Mouse (Mus musculus) frontal cortex, postnatal 25 days (tissue): Measurements from ENCODE around the gene Ndufa8.
A peak's percentile ranks its signal among the peaks of the same experiment; 100 is the strongest.

Source experiments
- DNase-seq, 2 experiments: peaks; one replicate each; pipeline ENCODE4 v3.0.0; 2022; ENCODE audit warnings: low spot score in 2 of 2

The Ndufa8 gene

DNA sequence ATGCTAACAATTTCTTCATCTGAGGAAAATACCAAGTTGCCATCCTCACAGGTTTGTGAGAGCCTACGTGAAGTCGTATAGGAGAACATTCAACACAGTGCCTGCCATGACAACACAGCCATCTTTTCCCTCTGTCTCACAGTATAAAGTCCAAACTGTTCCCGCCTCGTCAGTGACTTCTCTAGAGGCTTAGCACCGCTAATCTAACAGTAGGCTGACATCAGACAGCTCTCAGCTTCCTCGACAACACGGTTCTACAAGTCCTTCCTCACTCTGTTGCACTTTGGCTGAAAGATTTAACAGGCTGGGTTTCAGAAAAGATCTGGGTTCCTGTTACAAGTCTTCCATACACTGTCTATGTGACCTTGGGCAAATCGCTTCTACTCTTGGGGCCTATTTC lies 1.0 kb downstream of the Ndufa8 start:
- no peak for DNase-seq

DNA sequence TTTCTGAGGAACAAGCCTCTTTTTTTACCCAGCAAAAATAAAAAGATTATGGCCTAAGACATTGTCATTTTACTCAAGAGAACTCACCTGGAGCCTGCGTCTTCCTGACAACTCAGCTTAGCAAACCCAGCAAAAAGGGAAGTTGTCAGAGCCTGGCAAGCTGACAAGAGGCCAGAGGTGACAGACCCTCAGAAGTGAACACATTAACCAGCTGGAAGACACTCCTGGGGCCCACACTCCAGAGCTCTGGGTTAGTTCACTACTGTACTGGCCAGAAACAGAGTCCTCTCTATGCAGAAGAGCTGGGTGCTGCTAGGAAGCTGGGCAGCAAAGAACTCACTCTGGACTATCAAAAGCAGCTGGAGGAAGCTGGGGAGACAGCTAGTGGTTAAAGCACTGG lies 8.3 kb downstream of the Ndufa8 start:
- DNase-seq = no peak

DNA sequence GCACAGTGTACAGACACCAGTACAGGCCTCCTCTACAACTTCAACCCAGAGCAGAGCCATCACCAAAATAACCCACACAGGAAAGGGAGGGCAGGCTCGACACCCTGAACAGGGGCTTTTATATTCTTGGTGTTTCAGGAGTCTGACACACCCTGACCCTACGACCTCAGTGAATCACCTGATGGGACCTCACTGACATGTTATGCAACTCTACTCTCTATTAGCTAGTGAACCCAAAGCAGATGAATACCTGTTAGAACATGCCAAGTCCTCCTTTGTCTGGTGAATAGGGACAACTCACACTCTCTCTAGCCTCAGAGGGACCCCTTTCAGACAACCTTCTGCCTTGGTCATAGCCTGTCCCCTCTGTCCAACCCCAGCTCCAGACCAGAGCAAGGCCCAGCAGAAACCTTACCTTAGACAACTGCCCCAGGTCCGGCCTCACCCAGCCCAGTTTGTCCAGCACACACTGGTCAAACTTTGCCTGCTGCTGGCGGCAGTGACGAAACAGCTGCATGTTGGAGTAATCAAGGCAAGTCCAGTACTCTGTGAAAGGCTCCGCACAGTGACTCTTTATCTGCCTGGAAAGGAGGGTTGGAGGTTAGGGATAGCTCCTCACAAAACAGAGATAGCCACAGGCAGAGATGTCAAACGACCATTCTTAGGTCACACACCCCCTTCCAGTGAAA lies 9.8 kb downstream of the Ndufa8 start:
- no peak for DNase-seq

DNA sequence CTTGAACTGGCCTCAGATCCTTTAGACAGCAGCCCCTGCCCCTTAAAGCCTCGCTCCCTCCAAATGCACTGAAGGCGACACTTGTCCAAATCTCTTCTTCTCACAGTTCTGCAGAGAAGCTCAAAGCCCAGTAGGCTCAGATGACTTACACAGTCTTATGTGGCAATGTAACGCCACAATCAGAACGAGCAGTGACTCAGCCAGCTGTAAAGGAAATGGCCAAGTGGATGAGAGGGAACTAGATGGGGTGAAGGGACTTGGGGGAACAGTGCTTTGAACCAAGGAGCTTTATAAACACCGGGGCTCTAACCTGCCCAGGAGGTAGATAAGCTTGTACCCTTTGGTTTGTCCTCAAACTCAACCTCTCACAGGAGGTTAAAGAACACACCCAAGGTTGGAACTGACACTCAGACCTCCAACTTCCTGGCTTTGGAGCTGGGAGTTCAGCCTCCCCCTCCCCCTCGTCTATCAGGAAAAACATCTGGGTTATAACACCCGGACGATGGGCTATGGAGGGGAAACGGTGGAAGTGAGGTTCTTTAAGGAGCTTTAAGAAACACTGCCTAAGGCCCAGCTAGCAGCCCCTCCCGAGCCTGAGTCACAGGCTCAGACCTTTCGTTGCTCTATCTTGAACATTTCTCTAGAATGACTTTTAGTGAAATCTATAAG lies 13.7 kb downstream of the Ndufa8 start:
- DNase-seq = no peak

DNA sequence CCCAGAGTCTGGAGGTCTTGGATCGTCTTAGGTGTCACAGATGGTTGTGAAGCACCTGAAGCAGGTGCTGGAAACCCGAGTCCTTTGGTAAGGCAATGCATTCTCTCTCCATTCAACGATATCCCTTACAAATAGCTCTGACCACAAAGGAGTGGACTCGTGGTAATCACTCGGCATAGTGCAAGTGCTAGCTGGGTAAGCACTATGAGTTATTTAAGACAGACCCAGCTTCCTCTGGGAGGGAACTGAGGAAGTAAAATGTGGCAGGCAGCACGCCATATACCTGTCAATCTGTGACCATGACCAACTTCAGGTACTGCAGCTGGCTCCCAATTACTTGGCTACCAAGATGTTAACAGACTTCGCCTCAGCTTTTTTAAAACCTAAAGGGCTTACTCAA lies 14.3 kb downstream of the Ndufa8 start:
- no peak for DNase-seq

DNA sequence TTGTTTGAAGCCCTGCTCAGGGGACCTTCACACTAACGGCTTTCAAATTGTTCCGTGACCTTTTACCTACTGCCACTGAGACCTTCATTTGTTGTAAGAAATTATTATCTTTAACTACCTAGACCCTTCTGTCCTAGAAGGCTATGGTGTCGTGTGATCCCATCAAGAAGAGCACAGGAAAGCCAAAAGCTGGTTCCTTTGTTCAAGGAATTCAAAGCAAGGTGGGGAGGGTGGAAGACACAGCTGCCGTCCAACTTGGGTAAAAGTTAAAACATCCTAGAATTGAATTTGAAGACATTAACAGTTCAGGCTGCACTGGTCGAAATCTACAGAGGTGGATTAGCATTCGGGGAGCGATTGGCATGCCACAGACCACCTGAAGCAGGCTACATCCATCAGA lies 15.2 kb downstream of the Ndufa8 start:
- DNase-seq = no peak

DNA sequence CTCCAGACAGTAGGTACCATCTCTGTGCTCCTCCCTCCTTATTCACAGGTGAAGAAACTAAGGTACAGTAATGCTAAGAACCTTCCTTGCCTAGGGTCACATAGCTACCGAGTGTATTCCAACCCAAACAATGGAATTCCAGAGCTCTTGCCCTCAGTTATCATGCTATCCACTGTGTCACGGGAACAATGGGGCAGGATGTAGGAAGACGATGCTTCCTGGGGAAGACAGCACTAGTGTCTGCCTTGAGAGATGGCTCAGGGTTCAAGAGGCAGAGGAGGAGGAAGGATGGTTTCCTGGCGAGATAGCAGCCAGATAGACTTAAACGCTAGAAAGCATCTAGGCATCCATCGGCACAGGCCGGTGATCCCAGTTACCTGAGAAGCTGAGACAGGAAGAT lies 16.3 kb downstream of the Ndufa8 start:
- DNase-seq = no peak

DNA sequence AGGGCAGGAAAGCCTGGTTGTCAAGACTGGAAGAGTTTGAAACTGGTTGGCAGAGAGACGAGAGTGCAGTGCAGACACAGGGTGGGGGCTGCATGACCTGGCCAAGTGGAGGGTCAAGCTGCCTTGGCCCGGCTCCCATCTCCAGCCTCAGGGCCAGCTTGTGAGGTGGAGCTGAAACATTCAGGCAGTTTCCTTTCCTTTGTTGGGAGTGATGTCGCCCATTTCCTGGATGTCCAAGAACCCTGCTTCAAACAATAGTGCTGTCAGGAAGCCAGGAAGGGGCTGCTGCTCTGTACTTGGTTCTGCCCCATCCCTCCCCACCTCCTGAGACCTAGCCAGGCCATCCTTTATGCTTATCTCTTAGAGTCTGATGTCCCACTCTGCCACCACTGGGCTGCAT lies 25.9 kb downstream of the Ndufa8 start:
- no peak for DNase-seq

DNA sequence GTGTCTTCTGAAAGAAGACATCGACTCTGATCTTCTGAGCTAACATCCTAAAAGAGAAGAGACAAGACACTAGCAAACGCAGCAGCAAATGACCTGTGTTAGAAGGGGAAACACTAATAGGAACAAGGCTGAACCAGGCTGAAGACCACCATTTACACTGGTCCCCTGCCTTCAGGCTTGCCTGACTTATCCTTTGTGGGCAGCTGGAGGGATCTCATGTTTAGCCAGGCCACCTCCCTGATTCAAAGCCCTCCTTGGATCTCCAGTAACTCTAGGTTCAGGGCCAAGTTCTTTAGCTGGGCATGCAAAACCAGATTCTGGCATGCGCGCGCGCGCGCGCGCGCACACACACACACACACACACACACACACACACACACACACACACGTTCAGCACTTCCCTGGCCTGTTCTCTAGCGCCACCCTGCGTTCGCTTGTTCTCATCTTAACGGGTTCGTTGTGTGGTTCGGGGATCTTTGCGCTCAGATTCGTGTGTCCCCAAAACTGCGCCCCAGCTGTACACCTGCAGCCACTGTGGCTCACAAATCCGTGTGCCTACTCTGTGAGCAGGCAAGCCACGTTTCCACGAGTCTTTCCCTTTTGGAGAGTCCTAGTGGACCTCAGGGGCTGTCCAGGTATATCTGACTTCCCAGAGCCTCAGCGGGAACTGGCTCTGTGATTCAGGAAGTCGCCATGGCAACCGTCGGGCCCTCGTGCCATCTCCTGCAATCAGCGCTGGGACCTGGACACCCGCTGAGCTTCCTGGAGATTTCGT lies 27.6 kb downstream of the Ndufa8 start:
- DNase-seq = peak; percentile 81

DNA sequence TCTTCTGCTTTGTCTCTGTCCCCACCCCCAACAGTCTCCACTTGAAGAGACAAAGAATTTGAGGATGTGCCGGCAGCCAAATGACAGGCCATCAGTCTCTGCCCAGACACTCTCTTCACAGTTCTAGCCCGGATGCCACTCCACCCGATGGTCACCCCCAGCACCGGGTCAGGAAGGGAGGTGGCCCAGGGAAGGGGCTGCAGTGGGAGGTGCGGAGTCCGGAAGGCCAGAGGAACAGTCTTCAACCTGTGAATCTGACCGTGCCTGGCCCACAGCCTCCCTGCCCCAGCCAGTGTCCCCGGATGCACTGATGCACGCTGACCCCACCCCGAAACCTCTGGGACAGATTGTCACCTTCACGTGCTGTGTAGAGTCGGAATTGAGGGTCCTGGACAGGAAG lies 36.2 kb downstream of the Ndufa8 start:
- DNase-seq = no peak

DNA sequence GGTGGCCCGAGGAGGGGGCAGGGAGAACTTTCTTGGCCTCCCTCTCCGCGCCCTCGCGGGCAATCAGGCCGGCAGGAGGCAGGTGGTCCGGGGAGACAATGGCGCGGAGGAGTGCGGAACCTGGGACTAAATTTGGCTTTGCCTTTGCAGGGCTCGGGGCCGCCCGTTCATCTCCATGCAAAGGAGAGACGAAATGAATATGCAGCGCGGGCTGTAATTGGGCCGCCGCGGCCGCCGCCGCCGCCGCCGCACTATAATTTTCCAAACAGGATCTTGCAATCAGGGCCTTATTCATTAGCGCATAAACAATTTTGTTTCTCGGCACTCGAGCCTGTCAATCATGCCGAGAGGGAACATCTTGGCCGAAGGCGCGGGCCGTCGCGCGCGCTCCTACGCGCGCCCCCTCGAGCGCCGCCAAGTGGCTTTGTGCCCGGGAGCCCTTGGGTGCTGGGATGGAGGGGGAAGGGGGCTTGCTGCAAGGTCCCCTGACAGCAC lies 37.8 kb downstream of the Ndufa8 start:
- DNase-seq = peak in 1 of 2 experiments; percentile 29

DNA sequence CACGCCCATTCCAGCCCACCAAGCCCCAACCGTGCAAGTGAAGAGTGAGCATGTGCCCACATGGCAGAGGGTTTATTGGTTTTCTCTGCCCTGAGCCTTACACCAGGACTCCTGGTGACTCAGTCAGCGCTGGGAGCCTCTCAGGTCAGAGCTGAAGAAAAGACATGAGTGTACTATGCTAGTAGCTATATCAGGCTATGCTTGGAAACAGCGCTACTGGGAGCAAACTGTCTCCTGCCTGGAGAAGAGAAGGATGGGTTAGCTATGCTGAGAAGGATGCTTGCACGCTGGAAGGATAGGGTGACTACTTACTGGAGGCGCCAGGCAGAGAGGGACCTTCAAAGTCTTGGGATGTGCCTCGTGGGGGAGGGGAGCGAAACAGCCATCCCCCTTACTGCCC lies 38.6 kb downstream of the Ndufa8 start:
- DNase-seq = no peak

DNA sequence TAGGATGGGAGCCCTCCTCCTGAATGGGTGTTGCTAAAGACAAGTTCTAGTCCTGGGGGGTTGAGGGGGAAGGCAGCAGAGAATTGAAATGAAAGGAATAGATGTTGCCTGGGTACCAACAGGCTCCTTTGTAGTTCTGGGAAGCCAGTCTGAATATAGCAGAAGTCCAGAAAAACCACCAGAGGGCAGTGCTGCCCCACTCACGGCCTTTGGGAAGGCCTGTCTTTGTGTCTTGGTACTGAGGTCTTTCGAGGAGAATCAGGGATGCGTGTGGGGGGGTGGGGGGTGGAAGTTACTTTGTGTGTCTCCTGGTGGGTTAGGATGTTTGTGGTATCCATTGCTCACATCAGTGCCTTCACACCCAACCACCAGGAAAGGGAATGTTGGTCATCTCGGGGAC lies 39.8 kb downstream of the Ndufa8 start:
- no peak for DNase-seq

DNA sequence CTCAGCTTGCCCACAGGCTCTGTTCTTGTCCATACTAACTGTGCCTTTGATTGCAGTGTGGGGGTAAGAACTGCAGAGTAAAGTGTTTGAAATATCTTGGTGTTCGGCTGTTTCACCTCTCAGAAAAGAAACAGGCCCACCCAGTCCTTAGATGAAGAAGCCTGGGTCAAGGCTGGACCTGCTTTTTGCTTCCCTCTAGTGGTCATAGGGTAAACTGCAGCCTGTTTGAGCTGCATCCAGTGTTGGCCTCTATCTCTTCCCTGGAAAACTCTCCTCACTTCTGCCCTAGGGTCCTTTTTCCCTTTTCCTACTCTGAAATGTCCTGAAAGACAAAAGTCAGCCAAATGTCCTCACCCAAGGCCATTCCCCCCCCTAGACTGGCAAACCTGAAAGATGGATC lies 41.1 kb downstream of the Ndufa8 start:
- peak in 1 of 2 experiments; percentile 44 for DNase-seq

DNA sequence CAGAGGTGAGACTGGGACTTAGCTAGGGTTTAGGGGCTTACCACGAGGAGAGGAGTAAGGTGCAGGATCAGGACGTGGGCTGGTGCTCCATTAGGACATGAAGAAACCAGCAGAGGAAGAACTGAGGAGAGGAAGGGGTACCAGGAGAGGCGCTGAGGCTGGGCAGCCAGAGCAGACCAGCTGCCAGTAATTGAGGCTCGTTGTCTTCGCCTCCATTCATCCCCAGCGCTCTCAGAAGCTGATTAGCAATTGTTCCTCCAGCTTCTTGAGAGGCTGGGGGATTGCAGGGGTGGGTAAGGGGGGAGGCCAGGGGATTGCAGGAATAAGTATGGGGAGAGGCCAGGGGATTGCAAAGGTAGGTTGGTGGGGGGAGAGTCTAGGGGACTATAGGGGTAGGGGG lies 47.0 kb downstream of the Ndufa8 start:
- DNase-seq = no peak

DNA sequence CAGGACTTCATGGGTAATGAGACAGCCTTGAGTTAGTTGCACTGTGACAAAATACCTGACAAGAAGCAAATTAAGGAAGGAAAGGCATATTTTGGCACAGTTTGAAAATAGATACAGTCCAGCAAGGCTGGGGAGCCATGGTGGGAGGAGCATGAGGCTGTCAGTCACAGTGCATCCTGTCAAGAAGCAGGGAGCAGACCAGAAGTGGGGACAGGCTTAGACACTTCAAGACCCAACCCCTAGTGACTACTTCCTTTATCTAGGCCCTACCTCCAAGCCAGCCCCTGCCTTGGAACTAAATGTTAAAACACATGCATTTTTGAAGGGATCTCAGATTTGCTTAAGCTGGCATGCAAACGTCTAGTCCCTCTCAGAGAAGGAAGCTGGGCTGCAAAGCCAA lies 48.8 kb downstream of the Ndufa8 start:
- DNase-seq = no peak

DNA sequence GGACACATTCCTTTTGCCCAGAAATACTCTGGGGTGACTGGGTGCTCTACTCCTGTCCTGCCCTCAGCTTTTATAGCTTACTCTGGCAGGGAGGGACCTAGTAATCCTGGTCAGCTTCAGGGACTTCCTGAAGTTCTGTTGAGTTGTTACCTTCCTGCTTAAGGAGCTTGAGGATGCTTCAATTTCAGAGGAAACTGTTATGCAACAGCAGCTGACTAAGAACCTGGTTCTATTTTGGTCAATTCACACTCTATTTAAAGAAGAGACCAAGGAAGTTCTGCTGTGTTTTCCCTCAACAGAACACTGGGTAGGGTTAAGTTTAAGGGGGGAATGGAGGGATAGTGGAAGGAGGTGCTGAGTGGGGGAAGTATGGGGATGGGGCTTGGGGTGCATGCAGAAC lies 50.0 kb downstream of the Ndufa8 start:
- DNase-seq = no peak

DNA sequence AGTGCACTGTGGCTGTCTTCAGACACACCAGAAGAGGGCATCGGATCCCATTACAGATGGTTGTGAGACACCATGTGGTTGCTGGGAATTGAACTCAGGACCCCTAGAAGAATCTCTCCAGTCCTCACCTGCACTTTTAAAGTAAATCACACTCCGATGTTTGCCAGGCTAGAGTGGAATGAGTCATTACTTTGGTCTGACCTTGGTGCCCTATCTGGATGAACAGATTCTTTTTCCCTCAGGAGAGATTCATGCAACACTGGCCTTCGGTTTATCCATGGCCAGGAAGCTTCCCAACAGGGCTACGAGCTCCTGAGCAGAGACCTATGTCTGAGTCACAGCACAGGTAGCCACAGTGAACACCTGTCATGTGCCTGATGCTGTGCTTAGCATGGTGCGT lies 50.8 kb downstream of the Ndufa8 start:
- DNase-seq = no peak

DNA sequence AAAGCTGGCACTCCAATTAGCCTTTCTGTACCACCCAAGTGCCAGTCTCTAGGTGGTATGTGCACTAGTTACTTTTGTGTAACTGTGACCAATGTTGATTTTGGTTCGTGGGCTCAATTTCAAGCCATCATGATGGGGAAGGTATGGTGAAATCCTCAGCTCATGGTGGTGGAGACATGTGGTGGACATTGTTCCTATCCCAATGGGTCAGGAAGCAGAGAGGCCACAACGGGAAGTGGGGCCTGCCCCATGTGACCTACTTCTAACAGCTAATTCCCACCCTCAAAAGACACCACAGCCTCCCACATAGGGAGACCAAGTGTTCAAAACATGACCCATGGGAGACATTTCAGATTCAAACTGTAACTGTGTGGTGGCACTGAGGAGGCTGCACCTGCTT lies 52.5 kb downstream of the Ndufa8 start:
- no peak for DNase-seq

DNA sequence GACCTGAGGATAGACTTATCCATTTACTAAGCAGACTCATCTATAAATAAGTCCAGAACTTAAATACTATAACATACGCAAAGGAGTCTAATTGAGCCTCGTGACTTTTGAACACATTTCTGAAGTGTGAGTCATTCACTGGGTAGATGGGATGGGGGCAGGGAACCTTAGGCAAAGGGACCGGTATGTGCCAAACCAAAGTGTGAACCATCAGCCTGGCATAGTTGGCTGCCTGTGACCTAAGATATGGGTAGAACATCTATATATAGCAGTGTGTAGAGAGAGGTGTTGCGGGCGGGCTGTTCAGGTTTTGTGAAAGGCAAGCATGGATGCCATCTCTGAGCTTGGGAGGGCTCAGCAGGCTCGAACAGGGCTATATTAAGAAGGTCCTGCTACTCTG lies 54.9 kb downstream of the Ndufa8 start:
- no peak for DNase-seq

DNA sequence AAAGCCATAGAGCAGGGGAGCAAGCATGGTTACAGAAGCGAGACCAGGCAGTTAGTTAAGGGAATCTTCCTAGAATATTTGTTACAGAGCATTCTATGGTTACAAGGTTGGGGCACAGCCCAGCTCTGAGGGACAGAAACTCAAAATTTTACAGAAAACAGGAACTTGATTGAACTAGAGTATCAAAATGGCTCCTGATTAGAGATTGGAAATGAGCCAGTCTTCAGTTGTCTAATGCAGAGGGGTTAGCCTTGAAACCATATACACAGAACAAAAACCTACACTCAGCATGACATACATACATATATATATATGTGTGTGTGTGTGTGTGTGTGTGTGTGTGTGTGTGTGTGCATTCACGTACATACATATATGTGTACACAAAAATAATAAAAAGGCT lies 55.7 kb downstream of the Ndufa8 start:
- no peak for DNase-seq

DNA sequence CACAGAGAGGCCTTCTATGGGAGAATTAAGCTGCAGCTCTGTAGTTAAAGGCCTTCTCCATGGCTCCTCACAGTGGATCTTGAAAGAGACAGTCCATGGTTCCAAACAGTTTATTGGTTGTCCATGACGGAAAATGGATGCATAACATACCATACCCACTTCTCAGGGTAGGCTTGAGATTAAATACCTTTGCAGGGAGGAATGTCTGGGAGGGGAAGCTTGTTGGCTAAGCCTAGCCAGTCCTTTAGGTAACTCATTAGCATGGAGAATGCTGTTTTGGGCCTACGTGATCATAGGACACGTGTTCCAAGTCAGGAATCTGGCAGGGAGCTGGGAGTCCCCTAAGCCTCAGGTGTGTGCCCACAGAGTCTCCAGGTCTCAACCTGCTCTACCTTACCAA lies 56.9 kb downstream of the Ndufa8 start:
- no peak for DNase-seq
